Mouse (Mus musculus): ENCODE results near the gene Mlh1.

GRCm38 (mm10) chr9:111204601-111205375 is 66.8 kb downstream of the Mlh1 start:
- TF ChIP-seq CTCF (IDR thresholded peaks at IDR 0.05; ENCODE audit: borderline replicate concordance, extremely low read depth, insufficient read depth, insufficient read length), result no peak
- no peak for TF ChIP-seq POLR2A (IDR thresholded peaks at IDR 0.05; ENCODE audit: borderline replicate concordance, extremely low read depth, insufficient read depth, insufficient read length, poor library complexity, severe bottlenecking)

Measured in brain, embryonic 14.5 days (tissue).